Mouse (Mus musculus): ENCODE results near the gene Esr1.
"Not testable (repeated sequence)": the region's sequence is repeated elsewhere in the genome, so short reads cannot be mapped to it uniquely, and the experiment has no call there.

Esr1 gene

GRCm38 (mm10) chr10:4694336-4694865 lies 83.0 kb downstream of the Esr1 start:
- no peak for DNase-seq (ENCODE audit: low spot score in 2 of 2)

- peak; percentile 30 to 41 for DNase-seq (ENCODE audit: low spot score in 2 of 2)
These were observed 98.5 kb downstream of the Esr1 start for GRCm38 (mm10) chr10:4709915-4710314.

- DNase-seq (ENCODE audit: low spot score in 2 of 2): no peak
These were observed 100.0 kb downstream of the Esr1 start for GRCm38 (mm10) chr10:4711434-4711833.

GRCm38 (mm10) chr10:4712061-4712908 lies 100.9 kb downstream of the Esr1 start:
- DNase-seq (ENCODE audit: low spot score in 2 of 2): peak in 1 of 2 experiments; percentile 7

- no peak for DNase-seq (ENCODE audit: low spot score in 2 of 2)
These were observed 102.0 kb downstream of the Esr1 start for GRCm38 (mm10) chr10:4713398-4713797.

- DNase-seq (ENCODE audit: low spot score in 2 of 2): no peak
These were observed 113.5 kb downstream of the Esr1 start for GRCm38 (mm10) chr10:4724851-4725250.

- DNase-seq (ENCODE audit: low spot score in 2 of 2): no peak
These were observed 114.7 kb downstream of the Esr1 start for GRCm38 (mm10) chr10:4726141-4726540.

- no peak for DNase-seq (ENCODE audit: low spot score in 2 of 2)
These were observed 120.9 kb downstream of the Esr1 start for GRCm38 (mm10) chr10:4732328-4732727.

- no peak for DNase-seq (ENCODE audit: low spot score in 2 of 2)
These were observed 122.6 kb downstream of the Esr1 start for GRCm38 (mm10) chr10:4733987-4734386.

- DNase-seq (ENCODE audit: low spot score in 2 of 2): no peak
These were observed 123.5 kb downstream of the Esr1 start for GRCm38 (mm10) chr10:4734942-4735341.

GRCm38 (mm10) chr10:4738311-4738710 lies 126.9 kb downstream of the Esr1 start:
- no peak for DNase-seq (ENCODE audit: low spot score in 2 of 2)

- not testable (repeated sequence) for DNase-seq (ENCODE audit: low spot score in 2 of 2)
These were observed 139.7 kb downstream of the Esr1 start for GRCm38 (mm10) chr10:4751091-4751490.

- no peak for DNase-seq (ENCODE audit: low spot score in 2 of 2)
These were observed 141.6 kb downstream of the Esr1 start for GRCm38 (mm10) chr10:4752977-4753376.

- no peak for DNase-seq (ENCODE audit: low spot score in 2 of 2)
These were observed 164.1 kb downstream of the Esr1 start for GRCm38 (mm10) chr10:4775541-4775940.

GRCm38 (mm10) chr10:4776007-4776713 lies 164.8 kb downstream of the Esr1 start:
- DNase-seq (ENCODE audit: low spot score in 2 of 2): no peak

- DNase-seq (ENCODE audit: low spot score in 2 of 2): no peak
These were observed 165.3 kb downstream of the Esr1 start for GRCm38 (mm10) chr10:4776714-4777090.

GRCm38 (mm10) chr10:4777996-4778395 lies 166.6 kb downstream of the Esr1 start:
- no peak for DNase-seq (ENCODE audit: low spot score in 2 of 2)

- no peak for DNase-seq (ENCODE audit: low spot score in 2 of 2)
These were observed 169.5 kb downstream of the Esr1 start for GRCm38 (mm10) chr10:4780926-4781325.

GRCm38 (mm10) chr10:4787003-4787628 lies 175.7 kb downstream of the Esr1 start:
- no peak for DNase-seq (ENCODE audit: low spot score in 2 of 2)

GRCm38 (mm10) chr10:4798268-4798808 lies 186.9 kb downstream of the Esr1 start:
- DNase-seq (ENCODE audit: low spot score in 2 of 2): no peak

GRCm38 (mm10) chr10:4824366-4824765 lies 213.0 kb downstream of the Esr1 start:
- no peak for DNase-seq (ENCODE audit: low spot score in 2 of 2)

GRCm38 (mm10) chr10:4830592-4830991 lies 219.2 kb downstream of the Esr1 start:
- no peak for DNase-seq (ENCODE audit: low spot score in 2 of 2)
